Mouse (Mus musculus) spleen, adult 2 months (tissue): ENCODE data around the gene Tfap2e.

Experiments used
- CTCF ChIP-seq: fragments of 200-500 bp; IDR thresholded peaks from 2 replicates; pipeline ENCODE4 v1.5.1; 2011; ENCODE audit warnings: mild to moderate bottlenecking, inconsistent platforms; ENCODE audit not compliant: insufficient read depth, insufficient read length, insufficient replicate concordance; ENCODE audit errors: extremely low read depth
- POLR2A ChIP-seq: fragments of 200-500 bp; IDR thresholded peaks from 2 replicates; pipeline ENCODE4 v1.6.1; 2011; ENCODE audit warnings: low read depth, low read length, inconsistent platforms

DNA sequence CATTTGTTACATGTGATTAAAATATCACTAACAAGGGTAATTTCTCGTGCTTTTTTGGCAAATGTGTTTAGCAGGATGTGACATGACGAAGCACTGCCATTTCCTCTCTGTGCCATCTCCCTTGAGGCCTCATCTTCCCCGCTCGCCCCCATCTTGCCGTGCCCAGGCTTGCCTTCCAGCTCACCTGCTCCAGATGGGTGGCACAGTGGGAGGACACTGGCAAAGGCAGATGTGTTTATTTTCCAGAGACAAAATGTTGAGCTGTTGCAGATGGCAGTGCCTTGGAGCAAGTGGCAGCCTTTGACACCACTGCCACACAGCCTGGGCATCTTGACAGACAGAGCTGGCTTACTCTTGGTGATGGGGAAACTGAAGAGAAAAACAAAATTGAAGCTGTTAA is 43.0 kb downstream of the Tfap2e start:
- TF ChIP-seq POLR2A (no peak), CTCF (no peak)
